Mouse (Mus musculus) R1 (cell line): ENCODE results near the gene Olfr1346.
"Not testable (repeated sequence)": the region's sequence is repeated elsewhere in the genome, so short reads cannot be mapped to it uniquely, and the experiment has no call there.

Source experiments
- DNase-seq: peaks from one replicate; pipeline ENCODE4 v3.0.0-alpha.2; 2018; ENCODE audit warnings: low read depth, low spot score

Olfr1346 gene

GRCm38 (mm10) chr7:6466951-6467350 lies at the start of gene Olfr1346:
TSS of gene Olfr1346 (plus strand) at chr7:6467101.
- no peak for DNase-seq

GRCm38 (mm10) chr7:6419894-6420293 lies 47.0 kb upstream of the Olfr1346 start:
- no peak for DNase-seq

GRCm38 (mm10) chr7:6429381-6429780 lies 37.5 kb upstream of the Olfr1346 start:
- peak; percentile 49 for DNase-seq

- peak; percentile 57 for DNase-seq
These were observed 36.6 kb upstream of the Olfr1346 start for GRCm38 (mm10) chr7:6430342-6430741.

GRCm38 (mm10) chr7:6438388-6438787 lies 28.5 kb upstream of the Olfr1346 start, which contains the start of gene Olfr1344:
TSS of gene Olfr1344 (plus strand) at chr7:6438688.
- DNase-seq = no peak

GRCm38 (mm10) chr7:6441173-6441572 lies 25.7 kb upstream of the Olfr1346 start:
- DNase-seq = no peak

GRCm38 (mm10) chr7:6447771-6448170 lies 19.1 kb upstream of the Olfr1346 start:
- DNase-seq = no peak

GRCm38 (mm10) chr7:6455868-6456267 lies 11.0 kb upstream of the Olfr1346 start, which contains the start of gene Olfr1336:
TSS of gene Olfr1336 (plus strand) at chr7:6456168.
- DNase-seq = no peak

GRCm38 (mm10) chr7:6456399-6456798 lies 10.5 kb upstream of the Olfr1346 start:
- DNase-seq = peak; percentile 48

GRCm38 (mm10) chr7:6477633-6478032 lies 10.7 kb downstream of the Olfr1346 start:
- DNase-seq = not testable (repeated sequence)

- DNase-seq = no peak
These were observed 19.9 kb downstream of the Olfr1346 start, which contains the start of gene Olfr5 for GRCm38 (mm10) chr7:6486841-6487240. TSS of gene Olfr5 (minus strand) at chr7:6486941.

- DNase-seq = no peak
These were observed 32.8 kb downstream of the Olfr1346 start, which contains the start of gene Olfr1347 for GRCm38 (mm10) chr7:6499655-6500054. TSS of gene Olfr1347 (minus strand) at chr7:6499755.

GRCm38 (mm10) chr7:6508648-6509047 lies 41.7 kb downstream of the Olfr1346 start, which contains the start of gene Olfr1348:
TSS of gene Olfr1348 (minus strand) at chr7:6508748.
- no peak for DNase-seq

GRCm38 (mm10) chr7:6521666-6522065 lies 54.8 kb downstream of the Olfr1346 start:
- no peak for DNase-seq

GRCm38 (mm10) chr7:6522850-6523249 lies 55.9 kb downstream of the Olfr1346 start, which contains the start of gene Olfr1349:
TSS of gene Olfr1349 (minus strand) at chr7:6522950.
- DNase-seq = no peak

GRCm38 (mm10) chr7:6525001-6525400 lies 58.1 kb downstream of the Olfr1346 start:
- peak; percentile 78 for DNase-seq

GRCm38 (mm10) chr7:6526141-6526540 lies 59.2 kb downstream of the Olfr1346 start:
- peak; percentile 61 for DNase-seq
